Mouse (Mus musculus) G1E (cell line): ENCODE measurements around the gene Nrg4. TPM values are rescaled to one million over a fixed set of nuclear protein-coding genes. Genes with fewer than 3 reads are reported as not detected.

ENCODE experiments used
- ATAC-seq: 2 replicates; pipeline ENCODE4 v1.8.0; 2016; ENCODE audit warnings: mild to moderate bottlenecking; ENCODE audit not compliant: insufficient number of reproducible peaks, poor library complexity, low FRiP score, severe bottlenecking; ENCODE audit errors: extremely low read depth
- DNase-seq: peaks from one replicate; pipeline ENCODE4 v3.0.0; 2012; ENCODE audit warnings: low spot score
- H3K27me3 ChIP-seq: 2 replicates; pipeline ENCODE4 v1.6.1; 2012; ENCODE audit warnings: mild to moderate bottlenecking, low read length, inconsistent platforms; ENCODE audit not compliant: insufficient read depth
- H3K36me3 ChIP-seq: replicated peaks from 2 replicates; pipeline ENCODE3; 2012; ENCODE audit warnings: mild to moderate bottlenecking, inconsistent platforms
- H3K4me1 ChIP-seq: 2 replicates; pipeline ENCODE4 v1.6.1; 2012; ENCODE audit warnings: low read depth, low read length, inconsistent platforms, mixed read lengths; ENCODE audit not compliant: insufficient read depth
- H3K4me3 ChIP-seq: 2 replicates; pipeline ENCODE4 v1.5.1; 2012; ENCODE audit warnings: low read depth, mild to moderate bottlenecking, inconsistent platforms, low read length, moderate library complexity, mixed read lengths
- H3K9me3 ChIP-seq: replicated peaks from 2 replicates; pipeline ENCODE4 v1.6.1; 2012; ENCODE audit warnings: inconsistent platforms
- CTCF ChIP-seq: IDR thresholded peaks from 2 replicates; pipeline ENCODE4 v1.5.1; 2012; ENCODE audit warnings: low read depth, low read length, inconsistent platforms, mixed read lengths
- GATA1 ChIP-seq: IDR thresholded peaks from 2 replicates; pipeline ENCODE4 v1.6.1; 2012; ENCODE audit warnings: borderline replicate concordance, low read length, inconsistent platforms, mixed read lengths
- GATA2 ChIP-seq: IDR thresholded peaks from 2 replicates; pipeline ENCODE4 v1.6.1; 2012; ENCODE audit warnings: low read depth, low read length, inconsistent platforms, borderline replicate concordance
- POLR2AphosphoS5 ChIP-seq: IDR thresholded peaks from 2 replicates; pipeline ENCODE4 v1.6.1; 2012; ENCODE audit warnings: low read depth, low read length, inconsistent platforms; ENCODE audit not compliant: insufficient replicate concordance
- TAL1 ChIP-seq: conservative IDR thresholded peaks from 2 replicates; pipeline ENCODE4 v1.6.1; 2012; ENCODE audit warnings: low read depth, low read length, inconsistent platforms, mixed read lengths
- polyA plus RNA-seq: library from polyadenylated mRNA; stranded (reverse); fragments of >175 nt; gene quantifications from 2 replicates; pipeline ENCODE4 v1.2.3, GENCODE M21; 2012
- total RNA-seq, 2 experiments: library from RNA; stranded (forward) in 1 of 2; stranded (reverse) in 1 of 2; fragments of 200-1000 nt in 1 of 2; fragments of >200 nt in 1 of 2; fragmentation: Nextera tagmentation in 1 of 2; gene quantifications; 2 replicates each; pipeline ENCODE4 v1.2.3; 2014 to 2017

The Nrg4 gene
- total and polyA plus RNA-seq, 3 experiments: 0.22 TPM; not detected in 2

- no peaks in the 10 kb centered on the region for H3K36me3 ChIP-seq
- no peak for ATAC-seq
- TF ChIP-seq POLR2AphosphoS5 (no peak), GATA1 (no peak), TAL1 (no peak), CTCF (no peak), GATA2 (no peak)
- no peaks in the 10 kb centered on the region for H3K9me3 ChIP-seq
- H3K4me1 ChIP-seq: peaks cover 7% of the 10 kb centered on the region; the same call in 1 of the 2 replicates
- no peak for DNase-seq
- H3K27me3 ChIP-seq: peaks cover 30% of the 10 kb centered on the region
- H3K4me3 ChIP-seq: peak overlapping the region; percentile 68; the same call in 1 of the 2 replicates
These were observed 805 bp downstream of the Nrg4 start for GRCm38 (mm10) chr9:55325564-55326514.

GRCm38 (mm10) chr9:55325061-55325460, 1.6 kb downstream of the Nrg4 start:
- no peaks in the 10 kb centered on the region for H3K9me3 ChIP-seq
- peaks cover 26% of the 10 kb centered on the region for H3K27me3 ChIP-seq
- DNase-seq: no peak
- H3K4me3 ChIP-seq: no peak overlapping the region
- H3K4me1 ChIP-seq: peaks cover 7% of the 10 kb centered on the region; the same call in 1 of the 2 replicates
- no peak for TF ChIP-seq GATA1
- TF ChIP-seq TAL1: no peak
- TF ChIP-seq POLR2AphosphoS5: no peak
- TF ChIP-seq GATA2: no peak
- no peak for TF ChIP-seq CTCF
- no peaks in the 10 kb centered on the region for H3K36me3 ChIP-seq
- ATAC-seq: no peak

- Histone ChIP-seq H3K36me3 (no peaks in the 10 kb centered on the region), H3K27me3 (peaks cover 26% of the 10 kb centered on the region), H3K4me1 (peaks cover 7% of the 10 kb centered on the region; the same call in 1 of the 2 replicates), H3K9me3 (no peaks in the 10 kb centered on the region), H3K4me3 (no peak overlapping the region)
- no peak for DNase-seq
- ATAC-seq: no peak
- no peak for TF ChIP-seq GATA2
- TF ChIP-seq CTCF: no peak
- TF ChIP-seq GATA1: no peak
- no peak for TF ChIP-seq TAL1
- no peak for TF ChIP-seq POLR2AphosphoS5
These were observed 2.1 kb downstream of the Nrg4 start for GRCm38 (mm10) chr9:55324516-55324915.

- DNase-seq (no peak), ATAC-seq (no peak)
- Histone ChIP-seq H3K27me3 (peaks cover 26% of the 10 kb centered on the region), H3K36me3 (no peaks in the 10 kb centered on the region), H3K9me3 (no peaks in the 10 kb centered on the region), H3K4me3 (no peak overlapping the region), H3K4me1 (peaks cover 7% of the 10 kb centered on the region; the same call in 1 of the 2 replicates)
- no peak for TF ChIP-seq TAL1
- TF ChIP-seq GATA2: no peak
- no peak for TF ChIP-seq CTCF
- no peak for TF ChIP-seq POLR2AphosphoS5
- no peak for TF ChIP-seq GATA1
These were observed 2.6 kb downstream of the Nrg4 start for GRCm38 (mm10) chr9:55324085-55324484.

- Histone ChIP-seq H3K4me1 (peaks cover 7% of the 10 kb centered on the region; the same call in 1 of the 2 replicates), H3K9me3 (no peaks in the 10 kb centered on the region), H3K4me3 (no peak overlapping the region), H3K27me3 (peaks cover 26% of the 10 kb centered on the region), H3K36me3 (no peaks in the 10 kb centered on the region)
- ATAC-seq: no peak
- DNase-seq: no peak
- TF ChIP-seq GATA1 (no peak), GATA2 (no peak), CTCF (no peak), TAL1 (no peak), POLR2AphosphoS5 (no peak)
These were observed 4.0 kb downstream of the Nrg4 start for GRCm38 (mm10) chr9:55322641-55323040.

- TF ChIP-seq POLR2AphosphoS5 (no peak), TAL1 (no peak), GATA2 (no peak), CTCF (no peak), GATA1 (no peak)
- Histone ChIP-seq H3K9me3 (no peaks in the 10 kb centered on the region), H3K36me3 (no peaks in the 10 kb centered on the region), H3K4me3 (no peak overlapping the region), H3K4me1 (no peaks in the 10 kb centered on the region), H3K27me3 (peaks cover 11% of the 10 kb centered on the region)
- DNase-seq (no peak), ATAC-seq (no peak)
These were observed 12.9 kb downstream of the Nrg4 start for GRCm38 (mm10) chr9:55313619-55314261.
